Mouse (Mus musculus): ENCODE data around the gene Aqp12.

DNA sequence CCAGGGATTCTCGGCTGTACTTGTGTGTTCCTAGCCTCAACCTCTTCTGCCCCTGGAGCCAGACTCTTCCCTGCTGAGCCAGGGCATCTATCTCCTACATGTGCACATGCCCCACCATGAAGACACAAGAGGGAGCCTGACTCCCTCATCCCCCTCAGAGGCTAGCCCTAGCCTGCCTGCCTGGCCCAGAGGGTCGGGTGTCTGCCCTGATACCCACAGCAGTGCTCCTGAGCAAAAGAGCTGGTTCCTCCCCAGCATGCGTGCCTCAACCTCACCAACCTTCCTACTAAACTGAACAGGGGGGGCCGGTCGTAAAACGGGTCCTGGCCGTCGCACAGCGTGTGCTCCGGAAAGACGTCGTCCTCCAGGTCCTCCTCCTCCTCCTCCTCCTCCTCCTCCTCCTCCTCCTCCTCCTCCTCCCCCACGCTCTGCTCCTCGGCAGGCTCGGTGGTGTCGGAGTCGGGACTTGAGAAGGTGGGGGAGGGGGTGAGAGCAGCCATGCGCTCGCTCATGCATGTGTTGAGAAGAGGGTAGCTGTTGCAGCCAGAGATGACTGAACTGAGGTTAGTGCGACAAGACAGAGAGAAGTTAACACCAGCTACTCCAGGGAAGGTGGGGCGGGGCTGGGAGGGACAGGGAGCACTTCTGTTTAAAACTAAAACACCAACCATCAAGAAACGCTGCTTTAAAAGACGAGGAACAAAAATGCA lies 45.1 kb downstream of the Aqp12 start:
- TF ChIP-seq MAFK (IDR thresholded peaks at IDR 0.05; ENCODE audit: insufficient read depth, low read depth, low read length): no peak
- no peak for TF ChIP-seq ZC3H11A (IDR thresholded peaks at IDR 0.05; ENCODE audit: borderline replicate concordance, low read depth, low read length)
- TF ChIP-seq HCFC1 (IDR thresholded peaks at IDR 0.05; ENCODE audit: borderline replicate concordance, insufficient read depth, low read length): no peak
- no peak for TF ChIP-seq ZNF384 (IDR thresholded peaks at IDR 0.05; ENCODE audit: low read depth, low read length)
